Mouse (Mus musculus) spleen, adult 2 months (tissue): ENCODE measurements around the gene Rrad.
"Not testable (repeated sequence)": the region's sequence is repeated elsewhere in the genome, so short reads cannot be mapped to it uniquely, and the experiment has no call there.

Experiments
- CTCF ChIP-seq: fragments of 200-500 bp; IDR thresholded peaks from 2 replicates; pipeline ENCODE4 v1.5.1; 2011; ENCODE audit warnings: mild to moderate bottlenecking, inconsistent platforms; ENCODE audit not compliant: insufficient read depth, insufficient read length, insufficient replicate concordance; ENCODE audit errors: extremely low read depth
- POLR2A ChIP-seq: fragments of 200-500 bp; IDR thresholded peaks from 2 replicates; pipeline ENCODE4 v1.6.1; 2011; ENCODE audit warnings: low read depth, low read length, inconsistent platforms

DNA sequence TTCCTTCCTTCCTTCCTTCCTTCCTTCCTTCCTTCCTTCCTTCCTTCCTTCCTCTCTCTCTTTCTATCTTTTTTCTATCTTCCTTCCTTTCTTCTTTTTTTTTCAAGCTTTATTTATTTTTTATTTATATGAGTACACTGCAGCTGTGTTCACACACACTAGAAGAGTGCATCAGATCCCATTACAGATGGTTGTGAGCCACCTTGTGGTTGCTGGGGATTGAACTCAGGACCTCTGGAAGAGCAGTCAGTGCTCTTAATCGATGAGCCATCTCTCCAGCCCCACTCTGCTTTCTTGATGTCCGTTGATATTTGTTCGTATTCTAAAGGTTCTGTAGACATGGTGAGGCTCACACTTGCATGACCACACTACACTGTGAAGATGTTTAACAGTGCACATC lies 13.1 kb upstream of the Rrad start:
- not testable (repeated sequence) for TF ChIP-seq POLR2A
- TF ChIP-seq CTCF, result peak; percentile 6; the same call in 1 of the 2 replicates
